Mouse (Mus musculus) right cerebral cortex, postnatal 25 days (tissue): ENCODE data around the gene Gm17078.
"Not testable (repeated sequence)": the region's sequence is repeated elsewhere in the genome, so short reads cannot be mapped to it uniquely, and the experiment has no call there.

Experiments used
- DNase-seq: peaks from one replicate; pipeline ENCODE4 v3.0.0; 2022

Gm17078 gene

DNA sequence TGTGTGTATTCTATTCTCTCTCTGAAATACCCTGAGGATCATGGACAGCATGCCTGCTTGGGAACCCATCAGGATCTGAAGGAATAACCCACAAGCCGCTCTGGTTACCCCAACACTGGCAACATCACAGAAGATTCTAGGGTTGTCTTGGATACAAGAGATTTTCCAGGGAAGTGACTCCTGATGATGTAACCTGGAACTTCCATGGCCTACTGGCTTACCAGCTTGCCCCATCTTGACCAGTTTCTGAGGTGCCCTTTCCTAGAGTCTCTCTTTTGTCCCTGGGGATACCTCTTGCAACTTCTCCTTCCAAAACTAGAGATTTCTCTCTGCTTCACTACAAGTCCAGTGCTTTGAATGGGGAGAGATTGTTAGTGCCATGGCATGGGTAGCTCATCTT, at the start of gene Gm17078:
Gene Gm17078, minus strand, starts transcription at position 101 of the 400 bp plus-strand sequence.
- no peak for DNase-seq

DNA sequence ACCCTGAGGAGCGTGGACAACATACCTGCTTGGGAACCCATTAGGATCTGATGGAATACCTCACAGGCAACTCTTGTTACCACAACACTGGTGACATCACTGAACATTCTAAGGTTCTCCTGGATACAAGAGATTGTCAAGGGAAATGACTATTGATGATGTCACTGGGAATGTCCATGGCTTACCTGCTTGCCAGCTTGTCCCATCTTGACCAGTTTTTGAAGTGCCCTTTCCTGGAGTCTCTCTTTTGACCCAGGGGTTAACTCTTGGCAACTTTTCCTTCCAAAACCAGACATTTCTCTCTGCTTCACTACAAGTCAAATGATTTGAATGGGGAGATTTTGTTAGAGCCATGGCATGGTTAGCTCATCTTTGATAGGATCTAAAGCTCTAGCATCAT, 24.5 kb upstream of the Gm17078 start, which contains the start of gene Gm4181:
Gene Gm4181, minus strand, starts transcription at position 101 of the 400 bp plus-strand sequence.
- DNase-seq: not testable (repeated sequence)

DNA sequence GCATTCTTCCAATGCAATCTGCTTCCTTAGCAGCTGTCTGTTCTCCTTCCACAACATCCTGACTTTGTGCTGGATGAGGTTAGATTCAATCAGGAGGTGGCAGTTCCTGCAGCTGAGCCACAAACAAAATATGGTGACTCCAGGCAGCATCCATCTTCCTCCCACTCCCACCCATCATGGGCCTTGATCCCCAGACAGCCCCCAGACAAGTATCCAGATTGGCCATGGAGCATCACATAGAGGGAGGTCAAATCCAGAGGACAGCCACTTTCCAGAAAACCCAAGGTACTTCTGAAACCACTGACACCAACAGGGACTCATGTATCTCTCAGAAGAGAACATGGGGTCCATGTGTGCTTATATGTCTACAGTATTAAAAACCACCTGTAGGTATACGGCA, 21.3 kb upstream of the Gm17078 start:
- peak; percentile 12 for DNase-seq

DNA sequence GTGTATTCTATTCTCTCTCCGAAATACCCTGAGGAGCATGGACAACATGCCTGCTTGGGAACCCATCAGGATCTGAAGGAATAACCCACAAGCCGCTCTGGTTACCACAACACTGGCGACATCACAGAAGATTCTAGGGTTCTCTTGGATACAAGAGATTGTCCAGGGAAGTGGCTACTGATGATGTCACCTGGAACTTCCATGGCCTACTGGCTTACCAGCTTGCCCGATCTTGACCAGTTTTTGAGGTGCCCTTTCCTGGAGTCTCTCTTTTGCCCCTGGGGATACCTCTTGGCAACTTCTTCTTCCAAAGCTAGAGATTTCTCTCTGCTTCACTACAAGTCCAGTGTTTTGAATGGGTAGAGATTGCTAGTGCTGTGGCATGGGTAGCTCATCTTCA, 19.1 kb downstream of the Gm17078 start, which contains the start of gene Gm17174:
Gene Gm17174, minus strand, starts transcription at position 101 of the 400 bp plus-strand sequence.
- DNase-seq: not testable (repeated sequence)

DNA sequence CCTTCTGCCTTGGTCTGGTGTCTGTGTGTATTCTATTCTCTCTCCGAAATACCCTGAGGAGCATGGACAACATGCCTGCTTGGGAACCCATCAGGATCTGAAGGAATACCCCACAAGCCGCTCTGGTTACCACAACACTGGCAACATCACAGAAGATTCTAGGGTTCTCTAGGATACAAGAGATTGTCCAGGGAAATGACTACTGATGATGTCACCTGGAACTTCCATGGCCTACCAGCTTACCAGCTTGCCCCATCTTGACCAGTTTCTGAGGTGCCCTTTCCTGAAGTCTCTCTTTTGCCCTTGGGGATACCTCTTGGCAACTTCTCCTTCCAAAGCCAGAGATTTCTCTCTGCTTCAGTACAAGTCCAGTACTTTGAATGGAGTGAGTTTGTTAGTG, 37.1 kb downstream of the Gm17078 start, which contains the start of gene Gm17175:
Gene Gm17175, minus strand, starts transcription at position 101 of the 400 bp plus-strand sequence.
- DNase-seq: not testable (repeated sequence)
